Mouse (Mus musculus): ENCODE results near the gene Slc38a5. TPM values are rescaled to one million over a fixed set of nuclear protein-coding genes. Genes with fewer than 3 reads are reported as not detected.
A peak's percentile ranks its signal among the peaks of the same experiment; 100 is the strongest.

Slc38a5 gene
- polyA plus RNA-seq, 1 experiment: 0.06 TPM

- H3K36me3 ChIP-seq (replicated peaks; ENCODE audit: low read length): peaks cover 44% of the 10 kb centered on the region
- no peaks in the 10 kb centered on the region for H3K27me3 ChIP-seq (replicated peaks)
- TF ChIP-seq FLI1 (IDR thresholded peaks at IDR 0.05; ENCODE audit: low read length): no peak
- TF ChIP-seq GATA1 (IDR thresholded peaks at IDR 0.05; ENCODE audit: borderline replicate concordance, low read length): no peak
- no peak overlapping the region for H3K4me3 ChIP-seq (replicated peaks)
- H3K9me3 ChIP-seq: no peaks in the 10 kb centered on the region
- peaks cover 15% of the 10 kb centered on the region for H3K4me1 ChIP-seq
Observed at GRCm38 (mm10) chrX:8248542-8249120, 22.3 kb upstream of the Slc38a5 start.

DNA sequence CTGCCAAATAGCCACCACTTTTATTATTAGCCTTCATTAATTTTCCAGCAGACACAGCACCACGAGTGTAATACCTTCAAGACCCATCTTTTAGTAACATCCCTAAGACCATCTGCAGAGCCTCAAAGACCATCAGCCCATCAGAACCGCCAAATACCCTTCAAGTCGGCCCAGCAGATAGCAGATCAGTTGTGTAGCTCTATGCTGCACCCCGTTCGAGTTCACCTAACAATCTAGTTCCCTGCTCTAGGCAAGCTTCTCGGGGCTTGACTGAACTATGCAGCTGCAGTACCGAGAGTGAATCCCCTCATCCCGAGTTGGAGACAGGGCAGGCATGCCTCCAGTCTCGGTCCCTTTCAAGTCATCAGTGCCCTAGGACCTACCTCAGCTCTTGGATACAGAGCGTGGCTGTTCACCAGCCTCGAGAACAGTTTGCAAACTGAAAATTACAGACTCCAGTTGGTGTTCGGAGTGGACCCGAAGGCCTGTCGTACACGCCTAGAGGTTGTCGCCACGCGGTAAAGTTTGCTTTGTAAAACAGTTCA is 19.1 kb upstream of the Slc38a5 start:
- no peaks in the 10 kb centered on the region for H3K9me3 ChIP-seq
- peaks cover 24% of the 10 kb centered on the region for H3K36me3 ChIP-seq (replicated peaks; ENCODE audit: low read length)
- TF ChIP-seq GATA1 (IDR thresholded peaks at IDR 0.05; ENCODE audit: borderline replicate concordance, low read length) (no peak), FLI1 (IDR thresholded peaks at IDR 0.05; ENCODE audit: low read length) (no peak)
- peaks cover 20% of the 10 kb centered on the region for H3K4me1 ChIP-seq
- H3K4me3 ChIP-seq (replicated peaks): peak overlapping the region; percentile 96
- no peaks in the 10 kb centered on the region for H3K27me3 ChIP-seq (replicated peaks)

DNA sequence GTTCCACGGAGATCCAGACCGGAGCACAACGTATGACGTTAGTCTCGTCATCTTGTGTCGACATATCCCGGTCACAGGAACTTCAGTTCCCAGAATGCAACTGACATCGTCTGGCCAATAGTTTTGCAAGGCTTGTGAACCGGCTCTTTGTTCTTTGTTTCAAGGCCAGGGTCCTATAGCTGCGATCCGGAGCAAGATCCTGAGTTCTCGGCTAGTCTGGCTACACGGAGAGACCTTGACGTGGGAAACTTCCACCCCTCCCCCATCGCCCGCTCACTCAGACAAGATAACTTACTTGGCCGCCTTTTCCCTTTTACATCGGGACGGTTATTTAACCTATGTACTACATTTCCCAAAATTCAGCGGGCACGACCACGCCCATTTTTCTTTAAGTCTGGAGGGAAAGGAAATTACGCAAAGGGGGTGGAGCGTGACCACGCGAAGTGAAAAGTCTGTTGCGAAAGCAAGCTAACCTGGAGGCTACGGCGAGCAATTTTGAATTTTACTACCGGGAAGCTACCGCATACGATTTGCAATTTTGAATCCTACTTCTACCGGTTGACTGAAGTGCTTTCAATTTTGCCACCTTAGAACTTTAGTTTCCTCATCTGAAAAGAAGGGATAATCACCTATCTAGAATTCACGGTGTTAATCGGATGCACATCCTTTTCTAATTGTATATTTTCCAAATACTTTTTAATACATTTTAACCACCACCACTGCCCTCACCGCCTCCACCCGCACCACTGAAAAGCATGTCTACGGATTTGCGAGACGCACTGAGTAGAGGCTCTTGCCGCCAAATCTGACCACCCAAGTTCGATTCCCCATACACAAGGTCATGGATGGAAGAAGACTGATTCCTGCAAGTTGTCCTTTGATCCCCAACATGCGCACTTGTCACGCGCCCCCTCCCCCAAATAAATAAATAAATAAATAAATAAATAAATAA is 18.3 kb upstream of the Slc38a5 start, which contains the start of gene Ftsj1:
Ftsj1 (minus strand) TSS at position 73 of the 952 bp plus-strand sequence.
- Histone ChIP-seq H3K36me3 (replicated peaks; ENCODE audit: low read length) (peaks cover 18% of the 10 kb centered on the region), H3K4me3 (replicated peaks) (peak within 1 kb of the TSS; percentile 96), H3K9me3 (no peaks in the 10 kb centered on the region), H3K27me3 (replicated peaks) (no peaks in the 10 kb centered on the region), H3K4me1 (peaks cover 20% of the 10 kb centered on the region)
- no peak for TF ChIP-seq FLI1 (IDR thresholded peaks at IDR 0.05; ENCODE audit: low read length)
- TF ChIP-seq GATA1 (IDR thresholded peaks at IDR 0.05; ENCODE audit: borderline replicate concordance, low read length): no peak

- Histone ChIP-seq H3K9me3 (no peaks in the 10 kb centered on the region), H3K27me3 (replicated peaks) (no peaks in the 10 kb centered on the region), H3K4me1 (peaks cover 20% of the 10 kb centered on the region), H3K36me3 (replicated peaks; ENCODE audit: low read length) (peaks cover 18% of the 10 kb centered on the region), H3K4me3 (replicated peaks) (no peak overlapping the region)
- TF ChIP-seq FLI1 (IDR thresholded peaks at IDR 0.05; ENCODE audit: low read length) (no peak), GATA1 (IDR thresholded peaks at IDR 0.05; ENCODE audit: borderline replicate concordance, low read length) (no peak)
Observed at GRCm38 (mm10) chrX:8253711-8254110, 17.2 kb upstream of the Slc38a5 start.

DNA sequence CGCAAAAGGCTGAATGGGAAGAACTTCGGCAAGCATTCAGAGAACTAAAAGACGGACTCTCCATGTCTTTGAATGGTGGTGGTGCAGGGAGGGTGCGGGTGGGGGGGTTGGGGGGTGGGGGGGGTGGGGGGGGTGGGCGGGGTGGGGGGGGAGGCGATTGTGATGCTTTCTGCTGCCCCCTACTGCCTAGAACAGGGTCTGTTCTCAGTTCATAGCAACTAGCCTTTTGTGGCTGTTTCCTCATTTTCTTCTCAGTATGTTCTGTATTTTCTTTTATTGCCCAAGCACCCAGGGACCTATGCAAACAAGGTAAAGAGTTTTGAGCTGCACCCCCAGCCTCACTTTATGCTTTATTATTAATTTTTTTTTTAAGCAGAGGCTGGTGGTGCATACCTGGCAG is 15.1 kb upstream of the Slc38a5 start:
- H3K4me3 ChIP-seq (replicated peaks): no peak overlapping the region
- peaks cover 15% of the 10 kb centered on the region for H3K4me1 ChIP-seq
- H3K9me3 ChIP-seq: no peaks in the 10 kb centered on the region
- TF ChIP-seq FLI1 (IDR thresholded peaks at IDR 0.05; ENCODE audit: low read length) (no peak), GATA1 (IDR thresholded peaks at IDR 0.05; ENCODE audit: borderline replicate concordance, low read length) (no peak)
- peaks cover under 1% of the 10 kb centered on the region for H3K36me3 ChIP-seq (replicated peaks; ENCODE audit: low read length)
- H3K27me3 ChIP-seq (replicated peaks): peaks cover 2% of the 10 kb centered on the region

DNA sequence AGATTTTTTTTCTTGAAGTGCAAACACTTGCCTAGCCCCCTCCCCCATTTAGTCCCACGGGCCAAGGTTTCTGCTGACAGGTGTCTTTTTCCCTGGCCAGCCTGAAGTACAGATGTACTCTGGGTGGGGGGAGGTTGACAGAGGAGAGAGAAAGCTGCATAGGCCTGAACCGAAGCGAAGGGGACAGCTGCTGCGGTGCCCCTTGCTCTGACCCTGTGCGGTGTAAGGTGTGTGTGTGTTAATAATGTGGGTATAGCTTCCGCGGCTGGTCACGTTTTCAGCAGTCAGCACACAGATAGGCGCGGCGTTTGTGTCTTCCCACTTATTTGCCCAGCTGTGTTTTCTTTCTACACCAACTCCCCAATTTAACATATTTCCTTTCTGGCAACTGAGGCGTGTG is 11.5 kb upstream of the Slc38a5 start:
- Histone ChIP-seq H3K27me3 (replicated peaks) (peaks cover 2% of the 10 kb centered on the region), H3K36me3 (replicated peaks; ENCODE audit: low read length) (no peaks in the 10 kb centered on the region), H3K4me1 (peaks cover 16% of the 10 kb centered on the region; the same call in 1 of the 2 replicates), H3K4me3 (replicated peaks) (no peak overlapping the region), H3K9me3 (no peaks in the 10 kb centered on the region)
- TF ChIP-seq GATA1 (IDR thresholded peaks at IDR 0.05; ENCODE audit: borderline replicate concordance, low read length): no peak
- no peak for TF ChIP-seq FLI1 (IDR thresholded peaks at IDR 0.05; ENCODE audit: low read length)

DNA sequence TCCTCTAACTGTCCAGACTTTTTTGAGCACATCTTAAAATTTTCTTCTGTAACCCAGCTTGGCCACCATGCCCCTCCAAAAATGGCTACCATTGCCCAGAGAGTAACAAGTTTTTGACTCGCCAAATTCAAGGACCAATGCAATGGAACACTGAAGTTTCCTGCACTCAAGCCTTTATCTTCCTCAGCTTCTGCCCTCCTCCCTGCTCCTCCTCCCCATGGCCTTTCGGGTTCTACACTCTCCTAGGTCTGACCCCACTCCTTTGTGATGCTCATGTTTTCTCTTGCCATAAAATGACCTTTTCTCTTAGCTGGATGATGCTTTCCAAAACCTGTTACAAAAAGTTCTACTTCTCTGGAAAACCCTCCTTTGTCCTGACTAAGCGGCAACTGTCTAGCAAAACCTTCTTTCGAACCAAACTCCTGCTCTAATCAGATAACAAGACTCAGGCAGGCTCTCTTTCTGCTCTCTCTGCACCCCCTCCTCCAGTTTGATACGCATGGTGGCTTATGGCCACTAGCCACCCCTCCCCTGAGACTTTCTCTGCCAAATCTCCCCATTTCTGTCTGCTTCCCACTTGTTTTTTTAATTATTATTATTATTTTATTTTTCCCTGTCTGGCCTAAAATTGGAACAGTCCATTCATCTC is 7.7 kb upstream of the Slc38a5 start:
- Histone ChIP-seq H3K36me3 (replicated peaks; ENCODE audit: low read length) (no peaks in the 10 kb centered on the region), H3K4me3 (replicated peaks) (no peak overlapping the region), H3K4me1 (peaks cover 10% of the 10 kb centered on the region; the same call in 1 of the 2 replicates), H3K27me3 (replicated peaks) (peaks cover 2% of the 10 kb centered on the region), H3K9me3 (no peaks in the 10 kb centered on the region)
- TF ChIP-seq FLI1 (IDR thresholded peaks at IDR 0.05; ENCODE audit: low read length) (no peak), GATA1 (IDR thresholded peaks at IDR 0.05; ENCODE audit: borderline replicate concordance, low read length) (no peak)

DNA sequence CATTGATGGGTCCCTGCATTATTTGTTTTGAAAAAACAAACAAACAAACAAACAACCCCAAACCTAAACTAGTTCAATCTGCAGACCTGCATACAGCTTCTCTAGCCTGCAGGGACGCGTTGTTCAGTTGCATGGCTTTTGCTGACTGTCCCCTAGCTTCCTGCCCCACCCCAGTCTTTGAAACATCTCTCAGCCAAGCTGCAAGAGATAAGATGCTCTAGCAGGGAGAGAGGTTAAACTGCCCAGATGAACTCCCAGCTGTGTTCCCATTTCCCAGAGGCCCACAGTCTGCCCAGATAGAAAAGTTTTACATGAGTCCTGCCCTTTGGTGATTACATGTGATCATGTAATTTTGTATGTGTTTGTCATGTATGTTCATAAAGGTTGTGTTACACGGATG is 6.7 kb upstream of the Slc38a5 start:
- no peaks in the 10 kb centered on the region for H3K9me3 ChIP-seq
- H3K27me3 ChIP-seq (replicated peaks): peaks cover 2% of the 10 kb centered on the region
- peaks cover 10% of the 10 kb centered on the region; the same call in 1 of the 2 replicates for H3K4me1 ChIP-seq
- no peaks in the 10 kb centered on the region for H3K36me3 ChIP-seq (replicated peaks; ENCODE audit: low read length)
- TF ChIP-seq GATA1 (IDR thresholded peaks at IDR 0.05; ENCODE audit: borderline replicate concordance, low read length): no peak
- no peak for TF ChIP-seq FLI1 (IDR thresholded peaks at IDR 0.05; ENCODE audit: low read length)
- no peak overlapping the region for H3K4me3 ChIP-seq (replicated peaks)

- peaks cover 12% of the 10 kb centered on the region for H3K4me1 ChIP-seq
- no peaks in the 10 kb centered on the region for H3K9me3 ChIP-seq
- peak overlapping the region; percentile 87 for H3K4me3 ChIP-seq (replicated peaks)
- H3K27me3 ChIP-seq (replicated peaks): peaks cover 35% of the 10 kb centered on the region
- H3K36me3 ChIP-seq (replicated peaks; ENCODE audit: low read length): no peaks in the 10 kb centered on the region
- TF ChIP-seq FLI1 (IDR thresholded peaks at IDR 0.05; ENCODE audit: low read length): no peak
- no peak for TF ChIP-seq GATA1 (IDR thresholded peaks at IDR 0.05; ENCODE audit: borderline replicate concordance, low read length)
Observed at GRCm38 (mm10) chrX:8272000-8272399, 1.1 kb downstream of the Slc38a5 start.

Data from megakaryocyte, embryonic 14.5 days (primary cell).